Mouse (Mus musculus) splenic B cell, adult 2 months (primary cell): ENCODE measurements around the gene Cbr1.
"Not testable (repeated sequence)": the region's sequence is repeated elsewhere in the genome, so short reads cannot be mapped to it uniquely, and the experiment has no call there.

Source experiments
- DNase-seq: peaks from one replicate; pipeline ENCODE4 v3.0.0-alpha.2; 2011; ENCODE audit warnings: low read depth, low spot score
- H3K27me3 ChIP-seq: 2 replicates; pipeline ENCODE4 v1.6.1; 2012; ENCODE audit warnings: mild to moderate bottlenecking, low read length, moderate library complexity, mixed read lengths; ENCODE audit not compliant: control insufficient read depth, poor library complexity, insufficient read depth, severe bottlenecking
- H3K36me3 ChIP-seq: 2 replicates; pipeline ENCODE4 v1.6.1; 2012; ENCODE audit warnings: mild to moderate bottlenecking, low read length, moderate library complexity, mixed read lengths; ENCODE audit not compliant: control insufficient read depth, poor library complexity, insufficient read depth, severe bottlenecking

Cbr1 gene

DNA sequence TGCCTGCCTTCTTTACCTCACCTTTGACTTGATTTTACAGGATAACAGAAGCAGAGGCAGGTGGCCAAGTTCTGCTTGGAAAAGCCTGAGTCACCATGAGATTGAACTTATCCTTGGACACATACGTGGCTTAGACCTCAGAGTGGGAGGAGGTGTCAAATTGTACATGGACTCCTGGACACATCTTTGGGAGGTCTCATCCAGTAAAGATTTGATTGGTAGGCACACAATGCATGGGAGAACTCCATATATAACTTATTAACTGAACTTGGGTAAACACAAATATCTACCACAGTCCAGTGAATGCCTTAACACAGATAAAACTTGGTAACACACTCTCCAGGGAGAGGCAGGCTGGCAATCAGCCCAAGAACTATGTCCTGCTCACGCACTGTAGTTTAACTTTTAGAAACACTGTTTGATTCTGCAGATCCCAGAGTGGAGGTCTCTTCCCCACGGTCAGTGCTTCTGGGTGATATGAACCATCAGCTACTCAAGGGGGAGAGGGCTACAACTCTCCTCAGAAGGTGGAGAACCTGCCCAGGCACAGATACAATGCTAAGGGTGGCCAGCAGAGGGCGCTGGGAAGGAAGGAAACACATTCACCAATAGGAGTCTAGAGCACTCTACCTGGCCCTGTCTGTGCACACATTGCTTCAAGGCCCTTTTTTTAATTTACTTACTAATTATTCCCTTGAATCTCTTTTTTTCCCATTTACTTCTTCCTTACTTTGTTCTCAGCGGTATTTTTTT is 9.6 kb downstream of the Cbr1 start:
- H3K36me3 ChIP-seq = no peaks in the 10 kb centered on the region
- peak; percentile 80 for DNase-seq

GRCm38 (mm10) chr16:93623759-93624158 is 18.1 kb downstream of the Cbr1 start:
- not testable (repeated sequence) for DNase-seq, H3K36me3 ChIP-seq, H3K27me3 ChIP-seq

More for the DNA sequence above, 9.6 kb downstream of the Cbr1 start:
- H3K27me3 ChIP-seq = no peaks in the 10 kb centered on the region

DNA sequence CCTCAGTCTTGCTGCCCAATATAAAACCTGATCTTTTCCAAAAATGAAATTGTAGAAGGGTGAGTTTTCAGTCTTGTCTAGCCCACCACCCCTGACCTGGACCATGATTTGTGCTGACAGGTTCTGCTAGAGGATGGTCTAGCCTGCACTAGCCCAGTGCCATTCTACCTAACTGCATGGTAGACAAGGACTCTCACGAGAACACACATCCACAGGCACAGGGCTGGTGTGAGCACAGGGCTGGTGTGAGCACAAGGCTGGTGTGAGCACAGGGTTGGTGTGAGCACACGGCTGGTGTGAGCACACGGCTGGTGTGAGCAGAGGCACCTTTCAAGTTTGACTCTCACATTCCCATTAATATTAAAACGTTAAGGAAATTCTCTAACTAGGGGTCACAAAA is 19.0 kb downstream of the Cbr1 start:
- Histone ChIP-seq H3K36me3 (no peaks in the 10 kb centered on the region), H3K27me3 (no peaks in the 10 kb centered on the region)
- DNase-seq = no peak

DNA sequence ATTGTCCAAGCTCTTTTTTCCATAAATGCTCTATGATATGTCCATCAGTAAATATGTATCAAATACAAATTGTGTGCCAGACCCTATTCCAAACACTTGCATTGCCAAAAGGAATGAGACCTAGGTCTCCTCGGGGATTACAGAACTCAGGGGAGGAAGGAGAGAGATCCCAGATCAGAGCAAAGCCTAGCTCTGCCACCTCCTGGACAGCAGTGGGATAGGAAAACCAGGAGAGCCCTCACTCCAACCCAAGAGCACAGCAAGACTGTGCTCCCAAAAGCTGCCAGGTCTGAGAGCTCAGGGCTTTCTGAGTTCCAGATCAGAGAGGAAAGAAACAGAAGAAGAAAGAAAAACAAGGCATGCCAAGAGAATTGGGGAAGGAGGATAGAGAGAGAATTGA is 21.1 kb downstream of the Cbr1 start:
- DNase-seq = no peak
- no peaks in the 10 kb centered on the region for H3K36me3 ChIP-seq

GRCm38 (mm10) chr16:93627761-93628400 is 22.2 kb downstream of the Cbr1 start, which contains the start of gene Gm5678:
TSS of gene Gm5678 (plus strand) at chr16:93628097.
- Histone ChIP-seq H3K27me3 (no peaks in the 10 kb centered on the region), H3K36me3 (no peaks in the 10 kb centered on the region)
- DNase-seq = no peak

More for the DNA sequence above, 21.1 kb downstream of the Cbr1 start:
- H3K27me3 ChIP-seq = no peaks in the 10 kb centered on the region

- no peaks in the 10 kb centered on the region for H3K27me3 ChIP-seq
- H3K36me3 ChIP-seq = no peaks in the 10 kb centered on the region
- DNase-seq = no peak
Measured at GRCm38 (mm10) chr16:93644006-93644405, 38.4 kb downstream of the Cbr1 start.

DNA sequence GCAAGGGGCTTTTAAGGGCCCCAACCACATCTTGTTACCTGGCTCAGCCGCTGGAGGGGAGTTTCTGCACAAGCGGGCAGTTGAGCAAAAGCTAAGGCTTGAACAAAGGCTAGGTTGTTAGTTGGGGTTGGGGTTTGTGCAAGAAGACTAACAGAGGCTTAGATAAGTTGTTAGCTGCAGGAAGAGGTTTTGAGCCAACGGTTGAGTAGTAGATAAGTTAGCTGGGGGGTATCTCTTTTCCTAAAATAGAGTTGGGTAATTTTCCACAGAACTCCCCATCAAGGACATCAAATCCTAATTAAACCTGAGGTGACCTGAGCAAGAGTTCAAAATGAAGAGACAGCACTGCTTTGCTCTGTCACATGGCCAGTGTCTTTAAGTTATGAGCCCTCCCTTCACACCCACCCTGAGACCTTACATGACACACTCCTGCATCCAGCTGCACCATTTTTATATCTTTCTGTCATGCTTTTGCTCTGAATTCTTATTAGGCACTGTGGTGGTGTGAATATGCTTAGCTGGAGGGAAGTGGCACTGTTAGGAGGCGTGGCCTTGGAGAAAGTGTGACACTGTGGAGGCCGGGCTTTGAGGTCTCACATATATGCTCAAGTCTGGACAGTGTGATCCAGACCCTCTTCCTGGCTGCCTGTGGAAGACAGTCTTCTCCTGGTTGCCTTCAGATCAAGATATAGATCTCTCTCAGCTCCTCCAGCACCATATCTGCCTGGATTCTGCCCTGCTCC is 43.0 kb downstream of the Cbr1 start:
- no peak for DNase-seq
- no peaks in the 10 kb centered on the region for H3K27me3 ChIP-seq

More for the DNA sequence above, 43.0 kb downstream of the Cbr1 start:
- H3K36me3 ChIP-seq = no peaks in the 10 kb centered on the region
